Mouse (Mus musculus) small intestine, adult 2 months (tissue): ENCODE measurements around the gene Dyrk1b. TPM values are rescaled to one million over a fixed set of nuclear protein-coding genes. Genes with fewer than 3 reads are reported as not detected.
"Not testable (repeated sequence)": the region's sequence is repeated elsewhere in the genome, so short reads cannot be mapped to it uniquely, and the experiment has no call there.

Source experiments
- H3K27ac ChIP-seq: fragments of 200-500 bp; 2 replicates; pipeline ENCODE4 v1.5.1; 2012; ENCODE audit warnings: low read depth, low read length, control low read depth, inconsistent platforms; ENCODE audit not compliant: insufficient read depth
- H3K27me3 ChIP-seq: fragments of 200-500 bp; 2 replicates; pipeline ENCODE4 v1.6.1; 2012; ENCODE audit warnings: mild to moderate bottlenecking, moderate library complexity, low read length, inconsistent platforms; ENCODE audit not compliant: control insufficient read depth, insufficient read depth
- H3K36me3 ChIP-seq: fragments of 200-500 bp; 2 replicates; pipeline ENCODE4 v1.6.1; 2012; ENCODE audit warnings: mild to moderate bottlenecking, low read length, control low read depth, inconsistent platforms; ENCODE audit not compliant: control insufficient read depth, insufficient read depth
- H3K4me1 ChIP-seq: fragments of 200-500 bp; 2 replicates; pipeline ENCODE4 v1.6.1; 2012; ENCODE audit warnings: low read length, inconsistent platforms, mixed read lengths; ENCODE audit not compliant: control insufficient read depth, insufficient read depth, insufficient read length
- H3K4me3 ChIP-seq: fragments of 200-500 bp; 2 replicates; pipeline ENCODE4 v1.5.1; 2012; ENCODE audit warnings: low read depth, mild to moderate bottlenecking, control low read depth, inconsistent platforms, low read length, moderate library complexity
- CTCF ChIP-seq: fragments of 200-500 bp; IDR thresholded peaks from 2 replicates; pipeline ENCODE4 v1.5.1; 2012; ENCODE audit warnings: low read depth, mild to moderate bottlenecking, control low read depth, inconsistent platforms, low read length, moderate library complexity, mixed read lengths; ENCODE audit not compliant: insufficient replicate concordance, insufficient read length; ENCODE audit errors: extremely low read depth
- POLR2A ChIP-seq: fragments of 200-500 bp; IDR thresholded peaks from 2 replicates; pipeline ENCODE4 v1.6.1; 2012; ENCODE audit warnings: low read depth, mild to moderate bottlenecking, control low read depth, inconsistent platforms, low read length, moderate library complexity
- WGBS: fragments of 180-500 bp; shearing (Covaris S2); methylation state at CpG from one replicate; pipeline ENCODE4 v1.1.7; 2018; 5-methylcytosine and 5-hydroxymethylcytosine counted together
- polyA plus RNA-seq: library from polyadenylated mRNA; depleted of rRNA; stranded (reverse); fragments of >200 nt; gene quantifications from 2 replicates; pipeline ENCODE4 v1.2.3, GENCODE M21; 2012

The Dyrk1b gene
- polyA plus RNA-seq, 1 experiment: 58.6 TPM

DNA sequence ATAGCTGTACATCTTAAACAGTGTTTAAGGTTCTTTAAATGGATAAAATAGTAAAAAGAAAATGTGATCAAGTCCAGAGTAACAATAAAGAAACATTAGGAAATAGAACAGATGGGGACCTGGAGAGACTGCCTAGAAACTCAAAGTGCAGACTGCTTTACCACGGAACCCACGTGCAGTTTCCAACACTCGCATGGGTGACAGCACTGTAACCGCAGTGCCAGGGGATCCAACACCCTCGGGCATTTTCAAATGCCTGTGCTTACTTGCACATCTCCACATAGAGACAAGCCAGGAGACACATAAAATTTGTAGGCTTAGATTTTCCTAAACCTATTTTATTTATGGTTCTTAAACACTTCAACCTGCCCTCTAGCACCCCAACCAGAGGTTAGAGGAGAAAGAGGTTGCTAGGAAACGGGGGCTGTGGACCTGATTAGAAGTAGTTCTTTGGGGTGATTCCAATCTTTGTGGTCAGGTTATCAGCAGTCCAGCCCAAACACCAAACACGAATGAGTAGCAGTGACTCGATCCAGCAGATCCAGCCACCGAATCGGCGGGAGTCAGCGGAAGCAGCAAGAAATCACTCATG lies 29.2 kb downstream of the Dyrk1b start:
- Histone ChIP-seq H3K4me1 (no peaks in the 10 kb centered on the region), H3K27me3 (no peaks in the 10 kb centered on the region), H3K36me3 (no peaks in the 10 kb centered on the region), H3K4me3 (peak overlapping the region; percentile 24), H3K27ac (no peak overlapping the region)
- TF ChIP-seq POLR2A: no peak
- no peak for TF ChIP-seq CTCF
- WGBS: 22% methylated on average over 12 of the region's 12 CpGs

DNA sequence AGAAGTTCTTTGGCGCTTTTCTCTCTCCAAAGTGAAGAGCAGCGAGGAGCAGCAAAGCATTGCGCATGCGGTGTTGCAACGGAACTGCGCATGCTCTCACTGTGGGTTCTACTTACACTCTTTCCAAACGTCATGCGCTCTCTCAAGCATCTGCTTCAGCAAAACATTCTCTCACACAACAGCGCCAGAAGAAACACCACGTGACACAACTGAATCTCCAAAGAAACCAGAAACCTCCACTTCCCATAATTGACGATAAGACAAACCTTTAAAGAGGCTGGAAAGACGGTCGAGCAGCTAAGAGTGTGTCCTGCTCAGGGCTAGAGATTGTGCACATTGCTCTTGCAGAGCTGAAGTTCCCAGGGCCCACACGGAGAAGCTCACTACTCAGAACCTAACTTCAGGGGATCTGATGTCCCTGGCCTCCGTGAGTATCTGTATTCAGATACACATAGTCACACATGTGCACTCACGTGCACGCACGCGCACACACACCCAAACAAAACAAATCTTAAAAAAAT lies 29.8 kb downstream of the Dyrk1b start:
- 40% methylated on average over 19 of the region's 19 CpGs for WGBS

DNA sequence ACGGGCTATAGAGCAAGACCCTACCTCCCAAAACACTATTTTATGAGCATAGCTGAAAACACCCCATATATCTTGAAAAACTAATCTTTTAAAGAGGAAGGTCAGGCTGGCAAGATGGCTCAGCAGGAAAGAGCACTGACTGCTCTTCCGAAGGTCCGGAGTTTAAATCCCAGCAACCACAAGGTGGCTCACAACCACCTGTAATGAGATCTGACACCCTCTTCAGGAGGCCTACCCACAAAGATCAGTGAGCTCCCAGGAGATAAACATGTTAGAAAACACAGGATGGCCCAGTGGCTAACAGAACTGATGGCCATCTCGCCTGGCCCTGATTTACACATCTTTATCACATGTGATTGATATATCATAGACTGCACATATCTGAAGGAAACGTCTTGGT lies 31.5 kb downstream of the Dyrk1b start:
- H3K4me1 ChIP-seq: no peaks in the 10 kb centered on the region

More for the DNA sequence above, 29.8 kb downstream of the Dyrk1b start:
- Histone ChIP-seq H3K4me1 (no peaks in the 10 kb centered on the region), H3K27me3 (no peaks in the 10 kb centered on the region), H3K4me3 (peak overlapping the region; percentile 24), H3K36me3 (no peaks in the 10 kb centered on the region), H3K27ac (no peak overlapping the region; the same call in 1 of the 2 replicates)
- TF ChIP-seq POLR2A (no peak), CTCF (no peak)

GRCm38 (mm10) chr7:28214142-28214541 lies 34.9 kb downstream of the Dyrk1b start:
- H3K4me3 ChIP-seq: no peak overlapping the region
- H3K36me3 ChIP-seq: no peaks in the 10 kb centered on the region
- H3K27me3 ChIP-seq: no peaks in the 10 kb centered on the region
- H3K4me1 ChIP-seq: no peaks in the 10 kb centered on the region
- TF ChIP-seq POLR2A: no peak
- TF ChIP-seq CTCF: peak; percentile 76
- no peak overlapping the region for H3K27ac ChIP-seq
- 17% methylated on average over 10 of the region's 10 CpGs for WGBS

More for the DNA sequence above, 31.5 kb downstream of the Dyrk1b start:
- Histone ChIP-seq H3K27ac (no peak overlapping the region), H3K36me3 (no peaks in the 10 kb centered on the region), H3K4me3 (no peak overlapping the region), H3K27me3 (no peaks in the 10 kb centered on the region)
- 44% methylated on average over 5 of the region's 5 CpGs for WGBS
- TF ChIP-seq POLR2A (no peak), CTCF (no peak)

DNA sequence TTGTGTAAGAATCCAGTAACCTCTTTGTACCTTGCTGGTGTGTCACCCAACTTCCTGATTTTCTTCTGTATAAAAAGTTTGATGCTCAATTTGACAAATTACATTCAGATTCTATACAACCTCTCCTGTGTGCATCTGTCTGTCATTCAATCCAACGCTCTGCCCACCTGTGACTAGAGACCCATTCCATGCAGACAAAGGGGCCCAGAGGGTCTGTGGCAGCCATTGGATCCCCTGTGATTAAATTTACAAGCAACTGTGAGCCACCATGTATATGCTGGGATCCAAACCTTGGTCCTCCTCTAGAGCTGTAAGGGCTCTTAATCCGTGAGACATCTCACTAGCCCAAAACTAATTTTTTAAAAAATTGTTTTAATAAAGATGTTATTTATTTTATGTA lies 36.7 kb downstream of the Dyrk1b start:
- H3K27ac ChIP-seq, H3K27me3 ChIP-seq, H3K4me1 ChIP-seq, H3K4me3 ChIP-seq, H3K36me3 ChIP-seq: not testable (repeated sequence)
- 84% methylated on average over 2 of the region's 2 CpGs for WGBS

DNA sequence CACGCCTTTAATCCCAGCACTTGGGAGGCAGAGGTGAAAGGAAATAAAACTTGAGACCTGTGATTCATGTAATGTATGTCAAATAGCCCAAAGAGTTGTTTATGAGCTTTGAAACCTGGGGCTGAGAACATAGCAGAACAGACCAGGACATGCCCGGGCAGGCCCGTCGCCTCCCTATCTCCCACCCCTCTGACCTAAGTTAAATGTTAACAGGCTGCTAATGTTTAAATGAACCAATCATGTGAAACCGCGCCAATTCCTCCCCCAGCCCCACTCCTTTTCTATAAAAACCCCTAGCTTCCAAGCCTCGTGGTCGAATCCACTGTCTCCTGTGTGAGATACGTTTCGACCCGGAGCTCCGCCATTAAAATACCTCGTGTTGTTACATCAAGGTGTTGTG lies 38.5 kb downstream of the Dyrk1b start:
- not testable (repeated sequence) for H3K27me3 ChIP-seq, H3K4me1 ChIP-seq, H3K4me3 ChIP-seq, H3K27ac ChIP-seq, H3K36me3 ChIP-seq
- WGBS: 87% methylated on average over 13 of the region's 13 CpGs

DNA sequence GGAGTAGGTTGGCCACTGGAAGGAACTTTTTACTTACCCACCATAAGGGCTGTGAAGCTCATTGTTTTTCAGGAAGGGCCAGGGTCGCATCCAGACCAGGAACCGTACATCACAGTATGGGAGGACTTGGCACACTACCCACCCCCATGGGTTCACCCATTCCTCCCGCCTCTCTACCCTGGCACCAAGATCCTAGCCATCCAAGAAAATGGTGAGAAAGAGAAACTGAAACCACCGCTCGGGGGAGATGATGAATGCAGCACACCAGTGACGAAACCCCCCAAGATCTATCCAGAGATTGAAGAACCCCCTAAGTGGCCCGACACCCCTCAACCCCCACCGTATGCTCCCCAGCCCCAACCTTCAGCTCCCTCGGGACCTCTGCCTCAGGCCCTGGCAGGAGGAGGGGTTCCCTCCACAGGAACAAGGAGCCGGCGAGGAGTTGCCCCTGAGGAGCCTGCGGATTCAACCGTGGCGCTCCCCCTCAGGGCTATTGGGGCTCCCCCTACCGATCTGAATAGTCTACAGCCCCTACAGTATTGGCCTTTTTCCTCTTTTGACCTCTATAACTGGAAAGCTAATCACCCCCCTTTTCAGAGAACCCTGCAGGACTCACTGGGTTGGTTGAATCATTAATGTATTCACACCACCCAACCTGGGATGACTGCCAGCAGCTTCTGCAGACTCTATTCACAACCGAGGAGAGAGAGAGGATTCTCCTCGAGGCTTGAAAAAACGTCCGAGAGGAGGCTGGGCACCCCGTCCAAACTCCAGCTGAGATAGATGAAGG lies 39.9 kb downstream of the Dyrk1b start:
- H3K4me1 ChIP-seq, H3K27me3 ChIP-seq, H3K36me3 ChIP-seq, H3K4me3 ChIP-seq, H3K27ac ChIP-seq: not testable (repeated sequence)
- 80% methylated on average over 20 of the region's 20 CpGs for WGBS

GRCm38 (mm10) chr7:28226836-28227235 lies 47.6 kb downstream of the Dyrk1b start:
- not testable (repeated sequence) for H3K4me1 ChIP-seq, H3K4me3 ChIP-seq, H3K36me3 ChIP-seq, H3K27me3 ChIP-seq, H3K27ac ChIP-seq
- WGBS: 79% methylated on average over 4 of the region's 4 CpGs

DNA sequence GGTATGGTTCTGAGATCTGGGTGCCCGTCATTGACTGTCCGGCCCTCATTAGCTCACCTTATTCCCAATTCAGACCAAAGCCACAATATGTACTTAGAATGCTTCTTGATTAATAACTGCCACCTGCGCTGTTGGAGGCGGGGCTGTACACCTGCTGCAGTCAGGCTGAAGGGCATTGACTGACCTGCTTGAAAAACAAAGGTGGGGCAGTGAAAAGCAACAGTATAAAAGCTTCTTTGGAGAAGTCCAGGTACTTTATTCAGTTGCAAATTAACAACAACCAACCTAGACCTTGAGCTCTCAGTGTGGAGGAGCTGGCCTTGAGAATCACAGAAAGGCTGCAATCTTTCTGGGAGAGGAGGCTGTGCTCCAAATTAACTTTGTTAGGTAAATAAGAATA lies 48.2 kb downstream of the Dyrk1b start:
- H3K4me1 ChIP-seq, H3K27me3 ChIP-seq, H3K27ac ChIP-seq, H3K36me3 ChIP-seq, H3K4me3 ChIP-seq: not testable (repeated sequence)
- WGBS: 67% methylated on average over 4 of the region's 4 CpGs
